In the genomic region with DNA sequence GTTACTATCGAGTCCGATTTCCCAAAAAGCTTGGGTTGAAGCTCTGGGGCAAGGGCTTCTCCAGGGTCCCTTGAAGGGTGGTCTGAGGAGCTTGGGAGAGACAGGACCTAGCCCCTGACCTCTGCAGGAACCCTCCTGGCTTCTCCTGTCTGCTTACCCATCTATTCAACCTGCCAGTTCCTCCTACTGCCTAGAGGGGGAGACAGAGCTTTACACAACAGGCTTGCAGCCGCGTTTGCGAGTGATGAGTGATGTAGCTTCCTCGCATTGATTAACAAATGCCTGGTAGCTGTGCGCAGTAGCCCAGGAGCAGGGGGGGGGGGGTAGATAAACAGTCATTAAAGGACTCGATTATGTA, we compare ENCODE assay signal across 9 mouse cellular contexts. TPM values are rescaled to one million over a fixed set of nuclear protein-coding genes. Genes with fewer than 3 reads are reported as not detected.
A peak's percentile ranks its signal among the peaks of the same experiment; 100 is the strongest.
DNase-seq lines count a peak whose midpoint lies in the region; ATAC-seq and TF ChIP-seq lines count a peak whose summit lies in the region.
"Had no signal": no experiment of that assay in that cellular context is flagged by ENCODE, and none has a peak within 500 bp of the region (broad histone marks: within the 10 kb centered on the region; RNA-seq: fewer than 3 reads in every experiment).

No protein-coding gene starts in this region.

- peak; percentile 74 to 76 for DNase-seq in spleen, adult 2 months (ENCODE audit: low read depth in 1 of 2, low spot score in 2 of 2)
- DNase-seq in spleen, adult 12 weeks (ENCODE audit: low spot score), result no peak
- peak; percentile 93 for DNase-seq in embryo, embryonic 10 days (ENCODE audit: low spot score)
- DNase-seq in heart, adult 11 months, result peak; percentile 98
- peak; percentile 71 for DNase-seq in limb, embryonic 10.5 days (ENCODE audit: low spot score)
- DNase-seq in midbrain, embryonic 11.5 days (ENCODE audit: low spot score, missing footprints), result peak; percentile 95
- DNase-seq in spleen, postnatal 10 days (ENCODE audit: low spot score in 2 of 2), result peak; percentile 60 to 83

- H3K4me2 ChIP-seq in intestine, postnatal 0 days (replicated peaks; ENCODE audit: low read depth), result 0 out of 2 replicates have a peak overlapping the region, but pooled peaks have one; percentile 10
- H3K4me2 ChIP-seq in midbrain, embryonic 11.5 days, result peak overlapping the region; percentile 90

- no peaks in the 10 kb centered on the region for H3K27me3 ChIP-seq in spleen, adult 2 months (ENCODE audit: control insufficient read depth, insufficient read depth, low read length)
- peaks cover 7% of the 10 kb centered on the region; the same call in 1 of the 2 replicates for H3K27me3 ChIP-seq in intestine, postnatal 0 days (replicated peaks; ENCODE audit: control insufficient read depth, insufficient read depth, low read length)
- H3K27me3 ChIP-seq in limb, embryonic 10.5 days (ENCODE audit: low read depth, poor library complexity, severe bottlenecking), result no peaks in the 10 kb centered on the region
- no peaks in the 10 kb centered on the region for H3K27me3 ChIP-seq in midbrain, embryonic 11.5 days (ENCODE audit: control insufficient read depth, insufficient read depth, low read length)
- H3K27me3 ChIP-seq: Patski had no signal

- TF ChIP-seq CTCF in spleen, adult 2 months (IDR thresholded peaks at IDR 0.05; ENCODE audit: extremely low read depth, insufficient read depth, insufficient read length, insufficient replicate concordance), result peak; percentile 96; the same call in 1 of the 2 replicates
- peak; percentile 97 for TF ChIP-seq CTCF in intestine, postnatal 0 days (IDR thresholded peaks at IDR 0.05; ENCODE audit: low read depth)

- no peak for ATAC-seq in intestine, postnatal 0 days
- ATAC-seq in midbrain, embryonic 11.5 days (ENCODE audit: low FRiP score), result peak; percentile 23
- ATAC-seq: Patski had no signal

- H3K4me3 ChIP-seq in spleen, adult 2 months (ENCODE audit: extremely low read depth, insufficient read depth, insufficient read length), result no peak overlapping the region
- H3K4me3 ChIP-seq in intestine, postnatal 0 days (ENCODE audit: low read depth, low read length), result no peak overlapping the region
- peak overlapping the region; percentile 94 for H3K4me3 ChIP-seq in limb, embryonic 10.5 days
- H3K4me3 ChIP-seq in midbrain, embryonic 11.5 days (ENCODE audit: low read depth, low read length), result peak overlapping the region; percentile 60

- WGBS in spleen, adult 2 months, result 8% methylated on average over 8 of the region's 8 CpGs
- 10% methylated on average over 8 of the region's 8 CpGs for WGBS in intestine, postnatal 0 days
- WGBS in limb, embryonic 10.5 days, result 11% methylated on average over 8 of the region's 8 CpGs
- 10% methylated on average over 8 of the region's 8 CpGs for WGBS in midbrain, embryonic 11.5 days

- H3K36me3 ChIP-seq in spleen, adult 2 months (ENCODE audit: control insufficient read depth, insufficient read depth, low read length), result peaks cover 6% of the 10 kb centered on the region
- peaks cover 3% of the 10 kb centered on the region for H3K36me3 ChIP-seq in intestine, postnatal 0 days (ENCODE audit: control insufficient read depth, insufficient read depth)
- H3K36me3 ChIP-seq in limb, embryonic 10.5 days, result peaks cover 58% of the 10 kb centered on the region
- H3K36me3 ChIP-seq in midbrain, embryonic 11.5 days (ENCODE audit: control insufficient read depth, insufficient read depth, low read length), result peaks cover 4% of the 10 kb centered on the region; the same call in 1 of the 2 replicates

- no peaks in the 10 kb centered on the region for H3K9me3 ChIP-seq in intestine, postnatal 0 days (ENCODE audit: control insufficient read depth)
- H3K9me3 ChIP-seq in limb, embryonic 10.5 days (replicated peaks), result no peaks in the 10 kb centered on the region
- no peaks in the 10 kb centered on the region for H3K9me3 ChIP-seq in midbrain, embryonic 11.5 days (ENCODE audit: control insufficient read depth, low read length)

- no peak overlapping the region for H3K27ac ChIP-seq in spleen, adult 2 months (ENCODE audit: insufficient read depth, low read length)
- no peak overlapping the region for H3K27ac ChIP-seq in intestine, postnatal 0 days (ENCODE audit: low read depth, low read length)
- H3K27ac ChIP-seq in limb, embryonic 10.5 days, result no peak overlapping the region
- no peak overlapping the region for H3K27ac ChIP-seq in midbrain, embryonic 11.5 days (ENCODE audit: low read depth, low read length)

- no peak for TF ChIP-seq POLR2A in spleen, adult 2 months (IDR thresholded peaks at IDR 0.05; ENCODE audit: low read depth, low read length)

- H3K9ac ChIP-seq in intestine, postnatal 0 days (ENCODE audit: low read depth, low read length), result no peak overlapping the region
- peak overlapping the region; percentile 55 for H3K9ac ChIP-seq in midbrain, embryonic 11.5 days (ENCODE audit: low read length)

- H3K4me1 ChIP-seq in spleen, adult 2 months (ENCODE audit: control insufficient read depth, insufficient read depth, insufficient read length), result peaks cover 6% of the 10 kb centered on the region
- 0 out of 2 replicates have a peak, but pooled peaks cover 4% of the 10 kb centered on the region for H3K4me1 ChIP-seq in intestine, postnatal 0 days (replicated peaks; ENCODE audit: control insufficient read depth, insufficient read depth, low read length)
- H3K4me1 ChIP-seq in limb, embryonic 10.5 days, result peaks cover 46% of the 10 kb centered on the region
- H3K4me1 ChIP-seq in midbrain, embryonic 11.5 days (ENCODE audit: control insufficient read depth, insufficient read depth, low read length), result peaks cover 23% of the 10 kb centered on the region

RNA-seq across cellular contexts. Expression of a gene that starts 1.9 kb away (rescaled TPM):
- 13.1 and 23.5 TPM in 2 replicates for polyA plus RNA-seq in spleen, adult 2 months (2012; rRNA removed)
- 3.3 and 4.2 TPM in 2 replicates for polyA plus RNA-seq in intestine, postnatal 0 days (2015; fragmentation: Nextera tagmentation; extraction: Ambion mirVana)
- polyA plus RNA-seq in limb, embryonic 10.5 days (2016; fragmentation: Nextera tagmentation; extraction: Ambion mirVana), result 37.1 and 40.8 TPM in 2 replicates
- polyA plus RNA-seq in midbrain, embryonic 11.5 days (2014; fragmentation: Nextera tagmentation; extraction: Ambion mirVana), result 32.6 and 33.8 TPM in 2 replicates

RNA-seq across cellular contexts. Expression of a gene that starts 10.9 kb away (rescaled TPM):
- polyA plus RNA-seq in spleen, adult 2 months (2012; rRNA removed), result 75.4 and 93.0 TPM in 2 replicates
- polyA plus RNA-seq in intestine, postnatal 0 days (2015; fragmentation: Nextera tagmentation; extraction: Ambion mirVana), result 725 and 759 TPM in 2 replicates
- polyA plus RNA-seq in limb, embryonic 10.5 days (2016; fragmentation: Nextera tagmentation; extraction: Ambion mirVana), result 292 and 458 TPM in 2 replicates
- polyA plus RNA-seq in midbrain, embryonic 11.5 days (2014; fragmentation: Nextera tagmentation; extraction: Ambion mirVana), result 360 and 382 TPM in 2 replicates

RNA-seq across cellular contexts. Expression of a gene that starts 16.1 kb away (rescaled TPM):
- polyA plus RNA-seq in spleen, adult 2 months (2012; rRNA removed), result 182 and 272 TPM in 2 replicates
- polyA plus RNA-seq in intestine, postnatal 0 days (2015; fragmentation: Nextera tagmentation; extraction: Ambion mirVana), result 7.2 and 7.6 TPM in 2 replicates
- polyA plus RNA-seq in limb, embryonic 10.5 days (2016; fragmentation: Nextera tagmentation; extraction: Ambion mirVana), result 51.1 and 51.2 TPM in 2 replicates
- 9.1 and 10.3 TPM in 2 replicates for polyA plus RNA-seq in midbrain, embryonic 11.5 days (2014; fragmentation: Nextera tagmentation; extraction: Ambion mirVana)

RNA-seq across cellular contexts. Expression of a gene that starts 16.2 kb away (rescaled TPM):
- 0.12 and 0.13 TPM in 2 replicates for polyA plus RNA-seq in spleen, adult 2 months (2012; rRNA removed)
- polyA plus RNA-seq in intestine, postnatal 0 days (2015; fragmentation: Nextera tagmentation; extraction: Ambion mirVana), result 0.21 TPM in 1 of 2 replicates, not detected in the other
- 0.13 and 0.51 TPM in 2 replicates for polyA plus RNA-seq in limb, embryonic 10.5 days (2016; fragmentation: Nextera tagmentation; extraction: Ambion mirVana)
- 0.11 TPM in 1 of 2 replicates, not detected in the other for polyA plus RNA-seq in midbrain, embryonic 11.5 days (2014; fragmentation: Nextera tagmentation; extraction: Ambion mirVana)

RNA-seq across cellular contexts. Expression of a gene that starts 19.1 kb away (rescaled TPM):
- 14.2 TPM in 2 replicates for polyA plus RNA-seq in spleen, adult 2 months (2012; rRNA removed)
- polyA plus RNA-seq in intestine, postnatal 0 days (2015; fragmentation: Nextera tagmentation; extraction: Ambion mirVana), result 24.8 and 26.0 TPM in 2 replicates
- polyA plus RNA-seq in limb, embryonic 10.5 days (2016; fragmentation: Nextera tagmentation; extraction: Ambion mirVana), result 70.6 and 84.9 TPM in 2 replicates
- polyA plus RNA-seq in midbrain, embryonic 11.5 days (2014; fragmentation: Nextera tagmentation; extraction: Ambion mirVana), result 58.3 and 62.7 TPM in 2 replicates

Comparison
In these comparisons a context has a peak if more than half of its experiments do, and no peak if none do; other contexts are left out.
1. H3K4me3 ChIP-seq: peak in limb, embryonic 10.5 days (single experiment) and midbrain, embryonic 11.5 days (single experiment); none in spleen, adult 2 months (single experiment) and intestine, postnatal 0 days (single experiment).